Mouse (Mus musculus) bone marrow macrophage, adult 2 months (primary cell): ENCODE measurements around the gene Traip. TPM values are rescaled to one million over a fixed set of nuclear protein-coding genes. Genes with fewer than 3 reads are reported as not detected.
A peak's percentile ranks its signal among the peaks of the same experiment; 100 is the strongest.

Experiments
- H3K27ac ChIP-seq: 2 replicates; pipeline ENCODE4 v1.5.1; 2012; ENCODE audit warnings: low read depth, low read length; ENCODE audit not compliant: insufficient read depth
- H3K4me1 ChIP-seq: 2 replicates; pipeline ENCODE4 v1.6.1; 2012; ENCODE audit warnings: low read length; ENCODE audit not compliant: control insufficient read depth, insufficient read depth
- H3K4me3 ChIP-seq: 2 replicates; pipeline ENCODE4 v1.5.1; 2012; ENCODE audit warnings: mild to moderate bottlenecking, low read length, moderate library complexity; ENCODE audit not compliant: insufficient read depth
- CTCF ChIP-seq: IDR thresholded peaks from 2 replicates; pipeline ENCODE4 v1.5.1; 2012; ENCODE audit warnings: low read depth, mild to moderate bottlenecking, low read length, moderate library complexity
- POLR2A ChIP-seq: IDR thresholded peaks from 2 replicates; pipeline ENCODE4 v1.6.1; 2012; ENCODE audit warnings: mild to moderate bottlenecking, low read depth, low read length, borderline replicate concordance
- polyA plus RNA-seq: library from polyadenylated mRNA; stranded (reverse); fragments of >200 nt; gene quantifications from 2 replicates; pipeline ENCODE4 v1.2.4, GENCODE M21; 2012; ENCODE audit not compliant: missing spikeins, insufficient read depth, insufficient read length

Gene Traip
- polyA plus RNA-seq, 1 experiment, result 5.0 TPM

GRCm38 (mm10) chr9:107964681-107965080, 14.7 kb downstream of the Traip start:
- no peak overlapping the region for H3K27ac ChIP-seq
- peaks cover 20% of the 10 kb centered on the region for H3K4me1 ChIP-seq
- TF ChIP-seq POLR2A (no peak), CTCF (no peak)
- no peak overlapping the region for H3K4me3 ChIP-seq

GRCm38 (mm10) chr9:107966676-107967075, 16.7 kb downstream of the Traip start:
- Histone ChIP-seq H3K4me1 (peaks cover 29% of the 10 kb centered on the region), H3K4me3 (no peak overlapping the region), H3K27ac (no peak overlapping the region)
- TF ChIP-seq CTCF (no peak), POLR2A (no peak)

- Histone ChIP-seq H3K27ac (no peak overlapping the region), H3K4me1 (peaks cover 32% of the 10 kb centered on the region), H3K4me3 (no peak overlapping the region)
- TF ChIP-seq CTCF (no peak), POLR2A (no peak)
These were observed 17.5 kb downstream of the Traip start for GRCm38 (mm10) chr9:107967437-107967836.

GRCm38 (mm10) chr9:107968531-107968930, 18.6 kb downstream of the Traip start:
- TF ChIP-seq POLR2A (no peak), CTCF (no peak)
- H3K4me3 ChIP-seq, result no peak overlapping the region
- peak overlapping the region; percentile 17; the same call in 1 of the 2 replicates for H3K27ac ChIP-seq
- H3K4me1 ChIP-seq, result peaks cover 32% of the 10 kb centered on the region

GRCm38 (mm10) chr9:107970311-107970710, 20.4 kb downstream of the Traip start:
- Histone ChIP-seq H3K4me1 (peaks cover 39% of the 10 kb centered on the region), H3K27ac (no peak overlapping the region), H3K4me3 (no peak overlapping the region)
- TF ChIP-seq POLR2A (no peak), CTCF (no peak)

GRCm38 (mm10) chr9:107971690-107972541, 22.0 kb downstream of the Traip start:
- Histone ChIP-seq H3K27ac (no peak overlapping the region), H3K4me3 (no peak overlapping the region), H3K4me1 (peaks cover 41% of the 10 kb centered on the region)
- no peak for TF ChIP-seq CTCF
- TF ChIP-seq POLR2A, result no peak

- TF ChIP-seq POLR2A (no peak), CTCF (no peak)
- H3K27ac ChIP-seq, result peak overlapping the region; percentile 60
- H3K4me1 ChIP-seq, result peaks cover 29% of the 10 kb centered on the region
- peak overlapping the region; percentile 6; the same call in 1 of the 2 replicates for H3K4me3 ChIP-seq
These were observed 24.7 kb downstream of the Traip start for GRCm38 (mm10) chr9:107974491-107975171.

GRCm38 (mm10) chr9:107975399-107976386, 25.8 kb downstream of the Traip start, which contains the start of gene Uba7:
TSS of gene Uba7 (plus strand) at chr9:107975505.
- TF ChIP-seq POLR2A (no peak), CTCF (no peak)
- Histone ChIP-seq H3K4me1 (peaks cover 35% of the 10 kb centered on the region), H3K4me3 (peak within 1 kb of the TSS; percentile 65), H3K27ac (peak within 1 kb of the TSS; percentile 84)

GRCm38 (mm10) chr9:107978815-107979214, 28.9 kb downstream of the Traip start:
- H3K4me1 ChIP-seq, result peaks cover 46% of the 10 kb centered on the region
- H3K4me3 ChIP-seq, result no peak overlapping the region
- no peak for TF ChIP-seq POLR2A
- no peak for TF ChIP-seq CTCF
- no peak overlapping the region for H3K27ac ChIP-seq
